Mouse (Mus musculus): ENCODE measurements at regions not wholly inside any gene's neighbourhood (a gene's known extent, or its start where the extent isn't known, plus 50 kb on each side); places are given as distances from the start of the nearest gene placed in this dataset.

DNA sequence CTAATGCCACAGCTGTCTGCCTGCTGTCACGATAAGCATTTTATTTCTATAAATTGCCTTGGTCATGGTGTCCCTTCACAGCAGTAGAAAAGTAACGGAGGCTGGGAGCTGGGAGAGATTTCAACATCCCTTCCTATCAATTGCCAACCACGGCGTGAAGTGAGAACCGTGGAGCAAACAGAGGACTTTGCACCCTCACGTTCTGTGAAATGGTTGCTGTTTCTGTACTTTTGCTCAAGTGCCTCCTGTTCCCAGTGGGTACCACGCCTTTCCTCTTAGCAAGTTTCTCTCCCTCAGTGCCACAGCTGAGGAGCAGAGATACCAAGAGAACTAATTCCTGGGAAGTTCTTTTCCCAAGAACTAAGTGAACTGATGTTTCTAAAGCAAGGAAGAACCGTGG, 99.6 kb upstream of the Hes1 start:
- Histone ChIP-seq H3K4me1 (replicated peaks) (peaks cover 4% of the 10 kb centered on the region; the same call in 1 of the 2 replicates), H3K4me2 (replicated peaks) (no peak overlapping the region), H3K36me3 (no peaks in the 10 kb centered on the region), H3K9ac (no peak overlapping the region), H3K4me3 (replicated peaks) (no peak overlapping the region), H3K27ac (no peak overlapping the region), H3K27me3 (replicated peaks) (no peaks in the 10 kb centered on the region), H3K9me3 (no peaks in the 10 kb centered on the region)
- peak; percentile 46; the same call in 1 of the 2 replicates for ATAC-seq
- WGBS, result 81% methylated on average over 8 of the region's 8 CpGs

DNA sequence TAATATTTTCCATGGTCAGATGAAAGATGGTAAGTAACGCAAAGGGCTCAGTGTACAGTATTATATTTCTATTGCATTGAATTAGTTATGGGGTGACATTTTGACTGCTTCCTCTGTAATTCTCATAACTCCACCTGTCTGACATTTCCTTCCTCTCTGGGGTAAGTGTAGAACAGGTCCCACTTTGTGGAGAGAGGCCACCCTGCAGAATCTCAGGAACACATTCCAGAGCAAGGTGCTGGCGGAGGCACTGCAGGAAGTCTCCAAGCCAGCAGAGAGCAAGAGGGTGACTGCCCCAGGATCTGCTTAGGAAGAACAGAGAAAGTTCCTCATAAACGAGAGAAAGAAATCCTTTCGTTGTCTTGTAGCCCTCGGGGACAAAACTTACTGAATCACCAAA, 95.4 kb upstream of the Hes1 start:
- H3K4me3 ChIP-seq (replicated peaks), result no peak overlapping the region
- H3K9ac ChIP-seq, result no peak overlapping the region
- H3K27me3 ChIP-seq (replicated peaks), result no peaks in the 10 kb centered on the region
- no peaks in the 10 kb centered on the region for H3K36me3 ChIP-seq
- no peak overlapping the region for H3K4me2 ChIP-seq (replicated peaks)
- 55% methylated on average over 5 of the region's 5 CpGs for WGBS
- no peaks in the 10 kb centered on the region for H3K9me3 ChIP-seq
- H3K27ac ChIP-seq, result no peak overlapping the region
- ATAC-seq, result no peak
- H3K4me1 ChIP-seq (replicated peaks), result peaks cover 18% of the 10 kb centered on the region

DNA sequence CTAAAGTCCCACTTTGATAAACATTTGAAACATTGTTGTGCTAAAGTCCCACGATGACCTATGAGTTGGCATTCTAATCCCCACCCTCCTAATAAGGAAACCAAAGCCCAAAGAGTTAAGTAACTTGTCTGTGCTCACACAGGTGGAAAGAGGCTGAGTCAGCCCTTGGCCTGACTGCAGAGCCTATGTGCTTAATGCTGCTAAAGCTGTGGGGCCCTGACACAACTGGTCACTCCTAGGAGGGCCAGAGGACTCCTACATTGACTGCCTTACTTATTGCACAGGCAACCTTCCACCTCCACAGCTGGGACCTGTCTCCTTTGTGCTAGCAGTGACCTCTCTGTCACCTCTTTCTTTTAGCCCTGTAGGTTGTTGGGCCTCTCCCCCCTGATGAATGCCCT, 91.4 kb upstream of the Hes1 start:
- Histone ChIP-seq H3K4me3 (replicated peaks) (no peak overlapping the region), H3K9ac (no peak overlapping the region), H3K27me3 (replicated peaks) (no peaks in the 10 kb centered on the region), H3K4me1 (replicated peaks) (peaks cover 22% of the 10 kb centered on the region), H3K9me3 (no peaks in the 10 kb centered on the region), H3K36me3 (no peaks in the 10 kb centered on the region), H3K27ac (peak overlapping the region; percentile 78), H3K4me2 (replicated peaks) (no peak overlapping the region)
- WGBS, result 19% methylated on average over 1 of the region's 1 CpGs
- peak; percentile 90 for ATAC-seq

DNA sequence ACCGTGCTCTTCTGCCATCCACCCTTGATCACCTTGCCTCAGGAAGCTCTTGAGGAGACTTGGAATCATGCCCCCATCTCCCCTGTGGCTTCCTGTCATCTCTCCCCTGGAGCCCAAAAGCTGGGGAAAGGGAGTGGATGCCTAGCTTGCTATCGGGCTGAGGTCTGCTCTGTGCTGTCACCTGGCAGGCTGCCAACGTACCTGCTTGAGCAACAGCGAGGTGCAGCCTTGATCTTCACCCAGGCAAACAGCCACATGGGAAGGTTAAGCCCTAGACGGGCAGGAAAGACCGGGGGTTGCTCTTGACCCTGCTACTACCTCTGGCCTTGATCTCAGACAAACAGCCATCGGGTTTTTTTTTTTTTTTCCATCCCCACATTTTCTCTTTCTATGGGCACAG, 90.9 kb upstream of the Hes1 start:
- Histone ChIP-seq H3K4me3 (replicated peaks) (no peak overlapping the region), H3K36me3 (no peaks in the 10 kb centered on the region), H3K9ac (no peak overlapping the region), H3K27me3 (replicated peaks) (no peaks in the 10 kb centered on the region), H3K4me2 (replicated peaks) (no peak overlapping the region), H3K9me3 (no peaks in the 10 kb centered on the region), H3K27ac (peak overlapping the region; percentile 78), H3K4me1 (replicated peaks) (peaks cover 22% of the 10 kb centered on the region)
- WGBS, result 19% methylated on average over 7 of the region's 7 CpGs
- peak; percentile 90 for ATAC-seq

DNA sequence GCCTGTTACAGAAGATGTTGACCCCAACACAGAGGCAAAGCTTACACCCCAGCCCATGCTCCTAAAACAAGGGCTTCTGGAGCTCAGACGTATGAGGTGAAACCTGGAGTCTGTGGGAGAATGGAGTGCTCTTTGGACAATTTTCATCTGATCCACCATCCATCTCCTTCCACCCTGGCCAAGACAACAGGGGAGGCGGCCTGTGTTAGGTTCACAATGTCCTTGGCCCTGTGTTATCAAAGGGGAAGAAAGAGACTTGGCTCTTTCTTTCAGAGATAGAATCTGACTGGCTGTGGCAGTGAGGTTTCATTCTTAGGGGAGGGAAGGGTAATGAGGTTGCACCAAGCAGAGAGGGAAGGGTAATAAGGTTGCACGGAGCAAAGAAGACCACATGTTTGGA, 88.4 kb upstream of the Hes1 start:
- no peak overlapping the region for H3K4me3 ChIP-seq (replicated peaks)
- no peaks in the 10 kb centered on the region for H3K9me3 ChIP-seq
- 93% methylated on average over 3 of the region's 3 CpGs for WGBS
- H3K9ac ChIP-seq, result no peak overlapping the region
- no peak for ATAC-seq
- H3K27ac ChIP-seq, result no peak overlapping the region
- no peak overlapping the region for H3K4me2 ChIP-seq (replicated peaks)
- H3K4me1 ChIP-seq (replicated peaks), result peaks cover 18% of the 10 kb centered on the region
- no peaks in the 10 kb centered on the region for H3K27me3 ChIP-seq (replicated peaks)
- H3K36me3 ChIP-seq, result no peaks in the 10 kb centered on the region

DNA sequence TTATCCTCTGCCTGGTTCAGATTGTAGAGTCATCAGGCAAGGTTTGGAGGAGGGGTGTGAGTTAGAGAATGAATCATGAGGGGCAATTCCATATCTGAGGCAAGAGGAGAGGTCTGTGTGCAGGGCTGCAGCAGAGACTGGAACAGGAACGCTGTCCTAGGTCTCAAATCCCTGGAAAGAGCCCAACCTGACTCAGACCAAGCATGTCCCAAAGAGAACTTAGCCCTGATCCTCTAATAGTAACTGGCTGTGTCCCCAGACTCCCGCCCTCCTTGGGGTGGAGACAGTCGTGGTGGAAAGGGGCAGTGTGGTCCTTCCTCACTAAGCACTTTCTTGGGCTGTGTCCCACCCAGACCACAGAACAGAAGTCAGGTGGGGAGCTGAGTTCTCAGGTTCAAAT, 87.2 kb upstream of the Hes1 start:
- no peak for ATAC-seq
- Histone ChIP-seq H3K4me1 (replicated peaks) (peaks cover 18% of the 10 kb centered on the region), H3K27ac (no peak overlapping the region), H3K4me2 (replicated peaks) (no peak overlapping the region), H3K27me3 (replicated peaks) (no peaks in the 10 kb centered on the region), H3K36me3 (no peaks in the 10 kb centered on the region), H3K9me3 (no peaks in the 10 kb centered on the region), H3K4me3 (replicated peaks) (no peak overlapping the region), H3K9ac (no peak overlapping the region)
- WGBS, result 58% methylated on average over 3 of the region's 3 CpGs

DNA sequence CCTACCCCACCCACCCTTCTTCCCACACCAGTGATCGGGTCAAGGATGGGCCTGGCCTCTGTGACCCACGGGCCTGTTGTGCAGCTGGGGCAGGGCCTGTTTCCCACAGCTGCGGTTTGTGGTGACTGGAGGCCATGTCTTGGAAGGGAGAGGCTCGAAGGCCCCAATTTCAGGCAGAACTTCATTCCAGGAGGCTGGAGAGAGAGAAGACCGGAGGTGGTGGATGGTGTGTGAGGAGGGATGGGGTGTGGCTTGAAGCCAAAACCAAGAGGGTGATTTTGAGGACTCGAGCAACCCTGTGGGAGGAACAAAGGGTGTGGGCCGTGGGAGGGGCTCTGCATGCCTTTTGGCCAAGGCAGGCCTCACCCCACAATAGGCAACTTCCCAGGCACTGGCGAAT, 86.5 kb upstream of the Hes1 start:
- ATAC-seq, result no peak
- no peaks in the 10 kb centered on the region for H3K9me3 ChIP-seq
- no peak overlapping the region for H3K4me2 ChIP-seq (replicated peaks)
- peaks cover 12% of the 10 kb centered on the region for H3K4me1 ChIP-seq (replicated peaks)
- no peaks in the 10 kb centered on the region for H3K36me3 ChIP-seq
- H3K9ac ChIP-seq, result no peak overlapping the region
- H3K27me3 ChIP-seq (replicated peaks), result no peaks in the 10 kb centered on the region
- H3K4me3 ChIP-seq (replicated peaks), result no peak overlapping the region
- WGBS, result 47% methylated on average over 8 of the region's 8 CpGs
- H3K27ac ChIP-seq, result 0 out of 2 replicates have a peak overlapping the region, but pooled peaks have one; percentile 13

DNA sequence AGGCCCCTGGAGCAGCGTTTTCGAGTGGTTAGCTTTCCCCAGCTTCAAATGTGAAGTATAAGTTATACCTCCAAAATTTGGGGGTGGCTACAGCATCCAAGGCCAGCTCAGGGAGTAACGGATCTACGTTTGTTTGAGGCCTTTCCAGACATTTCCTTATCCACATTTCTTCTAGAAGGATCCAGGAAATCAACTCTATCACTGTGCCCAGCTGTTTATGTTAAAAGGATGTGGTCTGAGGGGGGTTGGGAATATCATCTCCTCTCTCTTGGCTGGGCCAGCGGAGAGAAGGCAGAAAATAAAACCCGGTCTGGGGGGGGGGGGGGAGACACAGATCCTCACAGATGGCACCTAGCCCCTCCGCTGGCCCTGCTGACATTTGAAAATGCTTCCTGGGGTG, 85.1 kb upstream of the Hes1 start:
- WGBS, result 60% methylated on average over 7 of the region's 7 CpGs
- Histone ChIP-seq H3K27me3 (replicated peaks) (no peaks in the 10 kb centered on the region), H3K36me3 (no peaks in the 10 kb centered on the region), H3K4me3 (replicated peaks) (no peak overlapping the region), H3K4me2 (replicated peaks) (no peak overlapping the region), H3K4me1 (replicated peaks) (peaks cover 1% of the 10 kb centered on the region), H3K9me3 (no peaks in the 10 kb centered on the region), H3K27ac (no peak overlapping the region), H3K9ac (no peak overlapping the region)
- no peak for ATAC-seq

DNA sequence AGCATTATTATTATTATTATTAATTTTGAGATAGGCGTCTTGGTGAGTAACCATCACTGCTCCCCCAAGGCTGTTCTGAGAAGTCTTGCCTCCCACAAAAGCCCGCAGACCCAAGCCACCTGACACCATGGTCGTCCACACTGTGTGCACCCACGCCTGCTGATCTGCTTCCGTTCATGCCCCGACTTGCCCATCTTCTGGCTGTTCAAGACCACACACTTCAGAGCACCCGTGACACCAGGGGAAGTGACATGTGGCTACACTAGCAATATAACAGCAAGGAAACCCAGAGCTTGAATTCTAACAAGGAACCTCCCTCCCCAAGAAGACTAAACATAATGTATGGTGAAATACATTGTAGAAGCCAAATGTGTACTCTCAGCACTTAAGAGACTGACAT, 82.6 kb upstream of the Hes1 start:
- Histone ChIP-seq H3K36me3 (no peaks in the 10 kb centered on the region), H3K27ac (no peak overlapping the region), H3K4me3 (replicated peaks) (no peak overlapping the region), H3K4me1 (replicated peaks) (no peaks in the 10 kb centered on the region; the same call in none of the 2 replicates), H3K9ac (no peak overlapping the region), H3K4me2 (replicated peaks) (no peak overlapping the region), H3K9me3 (no peaks in the 10 kb centered on the region), H3K27me3 (replicated peaks) (no peaks in the 10 kb centered on the region)
- WGBS, result 94% methylated on average over 7 of the region's 7 CpGs
- no peak for ATAC-seq

DNA sequence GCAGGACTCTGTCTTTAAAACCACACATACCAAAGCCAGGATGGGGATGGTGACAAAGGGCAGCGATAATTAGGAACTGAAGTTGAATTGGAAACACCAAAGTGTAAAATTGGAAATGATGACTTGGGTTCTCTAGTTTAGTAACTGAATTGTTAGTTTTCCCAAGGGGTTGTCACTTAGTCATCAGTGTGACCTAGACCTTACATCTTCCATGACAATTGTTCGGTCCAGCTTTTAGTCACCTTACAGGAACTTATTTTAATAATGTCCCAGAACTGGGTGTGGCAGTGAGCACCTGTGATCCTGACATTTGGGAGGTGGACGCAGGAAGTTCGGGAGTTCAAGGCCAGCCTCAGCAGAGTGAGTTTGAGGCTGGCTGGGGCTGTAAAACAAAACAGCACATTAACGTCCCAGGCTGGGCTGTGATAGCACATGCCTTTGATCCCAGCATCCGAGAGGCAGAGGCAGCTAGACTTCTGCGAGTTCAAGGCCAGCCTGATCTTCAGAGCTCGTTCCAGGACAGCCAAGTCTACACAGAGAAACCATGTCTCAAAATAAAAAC, 81.9 kb upstream of the Hes1 start:
- Histone ChIP-seq H3K36me3 (no peaks in the 10 kb centered on the region), H3K9ac (no peak overlapping the region), H3K4me2 (replicated peaks) (no peak overlapping the region), H3K27ac (no peak overlapping the region), H3K9me3 (no peaks in the 10 kb centered on the region), H3K27me3 (replicated peaks) (no peaks in the 10 kb centered on the region), H3K4me1 (replicated peaks) (no peaks in the 10 kb centered on the region; the same call in none of the 2 replicates), H3K4me3 (replicated peaks) (no peak overlapping the region)
- WGBS, result 81% methylated on average over 8 of the region's 8 CpGs
- ATAC-seq, result no peak

DNA sequence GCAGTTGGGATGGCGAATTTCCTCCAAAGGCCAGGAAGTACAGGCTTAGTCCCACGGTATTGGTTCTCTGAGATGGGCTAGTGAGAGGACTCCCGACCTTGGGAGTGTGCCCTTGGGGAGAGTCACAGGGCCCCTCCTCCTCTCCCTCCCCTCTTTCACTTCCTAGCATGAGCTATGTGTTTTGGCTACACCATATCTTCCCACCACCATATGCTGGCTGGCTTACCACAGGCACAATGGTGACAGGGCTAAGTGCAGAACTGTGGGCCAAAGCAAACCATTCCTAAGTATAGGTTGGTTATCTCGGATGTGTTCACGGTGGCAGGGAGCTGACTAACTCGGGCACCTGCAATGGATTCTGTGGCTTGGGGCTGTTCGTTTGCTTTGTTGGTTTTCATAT, 81.0 kb upstream of the Hes1 start:
- H3K9ac ChIP-seq, result no peak overlapping the region
- no peak overlapping the region for H3K4me3 ChIP-seq (replicated peaks)
- H3K36me3 ChIP-seq, result no peaks in the 10 kb centered on the region
- H3K9me3 ChIP-seq, result no peaks in the 10 kb centered on the region
- no peak overlapping the region for H3K4me2 ChIP-seq (replicated peaks)
- H3K27me3 ChIP-seq (replicated peaks), result no peaks in the 10 kb centered on the region
- H3K27ac ChIP-seq, result no peak overlapping the region
- no peaks in the 10 kb centered on the region for H3K4me1 ChIP-seq (replicated peaks)
- 70% methylated on average over 7 of the region's 7 CpGs for WGBS
- no peak for ATAC-seq

DNA sequence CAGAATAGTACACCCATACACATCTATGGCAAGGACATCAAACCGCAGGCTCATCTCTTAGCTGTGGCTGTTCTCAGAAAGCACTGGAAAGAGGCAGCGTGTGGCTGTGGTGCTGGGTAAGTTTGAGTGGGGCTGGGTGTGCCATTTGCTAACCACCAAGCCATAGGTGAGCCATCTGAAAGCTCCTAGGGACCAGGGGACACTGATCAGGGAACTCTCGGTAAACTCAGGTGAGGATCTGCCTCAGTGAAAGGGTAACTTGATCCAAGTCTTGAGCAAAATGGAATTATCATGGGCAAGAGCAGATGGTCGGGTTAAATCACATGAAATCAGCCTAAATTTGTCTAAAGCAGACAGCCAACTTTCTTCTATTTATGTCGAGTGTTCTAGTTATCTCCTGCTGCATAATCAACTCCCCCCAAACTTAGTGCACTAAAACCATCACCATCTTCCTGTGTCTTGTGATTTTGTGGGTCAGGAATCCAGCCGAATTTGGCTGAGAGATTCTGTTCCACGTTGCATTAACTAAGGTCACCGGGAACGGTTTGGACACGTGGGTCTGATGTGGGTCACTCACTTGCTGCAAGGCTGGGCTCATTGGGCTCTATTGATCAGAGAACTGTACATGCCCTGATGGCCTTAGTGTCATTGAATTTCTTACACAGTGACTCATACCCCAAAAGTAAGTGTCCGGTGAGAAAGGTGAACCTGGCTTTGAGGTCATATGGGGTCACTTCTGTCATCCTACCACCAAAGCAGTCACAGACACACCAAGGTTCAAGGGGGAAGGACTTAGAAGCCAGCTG, 78.9 kb upstream of the Hes1 start:
- Histone ChIP-seq H3K4me2 (replicated peaks) (no peak overlapping the region), H3K4me3 (replicated peaks) (no peak overlapping the region), H3K4me1 (replicated peaks) (peaks cover 5% of the 10 kb centered on the region), H3K9me3 (no peaks in the 10 kb centered on the region), H3K27ac (no peak overlapping the region), H3K36me3 (no peaks in the 10 kb centered on the region), H3K27me3 (replicated peaks) (no peaks in the 10 kb centered on the region), H3K9ac (no peak overlapping the region)
- no peak for ATAC-seq
- whole genome bisulfite sequencing, result 86% methylated on average over 11 of the region's 11 CpGs

DNA sequence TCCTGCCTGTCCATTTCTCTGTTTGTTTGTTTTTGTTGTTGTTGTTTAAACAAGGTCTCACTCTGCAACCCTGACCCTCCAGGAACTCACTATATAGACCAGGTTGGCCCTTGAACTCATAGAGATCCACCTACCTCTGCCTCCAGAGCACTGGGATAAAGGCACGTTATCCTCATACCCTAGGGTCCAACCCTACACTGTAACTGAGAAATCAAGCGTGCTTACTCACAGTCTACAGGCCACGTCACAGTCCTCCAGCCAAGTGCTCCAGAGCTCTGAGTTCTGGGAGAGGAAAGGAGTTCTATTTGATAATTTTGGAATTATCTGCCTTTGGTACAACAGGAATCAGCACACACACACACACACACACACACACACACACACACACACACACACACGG, 76.6 kb upstream of the Hes1 start:
- H3K4me3 ChIP-seq (replicated peaks), result no peak overlapping the region
- no peaks in the 10 kb centered on the region for H3K27me3 ChIP-seq (replicated peaks)
- peaks cover 18% of the 10 kb centered on the region for H3K4me1 ChIP-seq (replicated peaks)
- ATAC-seq, result peak; percentile 66
- H3K9me3 ChIP-seq, result no peaks in the 10 kb centered on the region
- H3K36me3 ChIP-seq, result no peaks in the 10 kb centered on the region
- no peak overlapping the region for H3K9ac ChIP-seq
- no peak overlapping the region for H3K4me2 ChIP-seq (replicated peaks)
- 79% methylated on average over 4 of the region's 4 CpGs for WGBS
- H3K27ac ChIP-seq, result no peak overlapping the region
